In the genomic region with DNA sequence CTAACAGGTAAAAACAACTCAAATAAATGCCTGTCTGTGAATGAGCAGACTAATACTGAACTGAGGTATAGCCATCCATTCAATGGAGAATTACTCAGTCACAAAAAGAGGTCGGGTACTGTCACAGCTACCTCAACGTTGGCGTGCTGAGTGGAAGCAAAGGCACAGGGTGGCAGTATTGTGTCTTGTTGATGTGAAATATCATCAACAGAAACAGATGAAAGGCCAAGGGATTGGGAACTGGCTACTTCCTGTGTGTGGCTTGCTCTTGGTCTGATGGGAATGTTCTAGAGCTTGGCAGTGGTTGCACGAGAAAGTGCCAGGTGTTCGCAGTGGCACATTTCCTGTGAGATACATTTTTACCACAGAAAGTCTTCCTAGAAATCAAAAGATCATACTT, we compare ENCODE assay signal across 8 mouse cellular contexts.
DNase-seq lines count a peak whose midpoint lies in the region.

No protein-coding gene starts in this region.

- peak; percentile 12 for DNase-seq in cerebellum, adult 11-12 months
- no peak for DNase-seq in cerebellum, postnatal 4 days (ENCODE audit: low spot score in 2 of 2)
- peak; percentile 9 for DNase-seq in right cerebral cortex, adult 18-20 months
- no peak for DNase-seq in right cerebral cortex, adult 2 months (ENCODE audit: low spot score in 2 of 2)
- DNase-seq in kidney, postnatal 14 days: peak; percentile 33
- peak; percentile 4 to 10 for DNase-seq in thymus, postnatal 36 days
- DNase-seq in heart, adult 18-20 months: no peak
- no peak for DNase-seq in right cerebral cortex, postnatal 36 days (ENCODE audit: low spot score in 2 of 2)

Comparison
In these comparisons a context has a peak if more than half of its experiments do, and no peak if none do; other contexts are left out.
1. DNase-seq: peak in cerebellum, adult 11-12 months (single experiment), right cerebral cortex, adult 18-20 months (single experiment), kidney, postnatal 14 days (single experiment) and thymus, postnatal 36 days (2 of 2); none in cerebellum, postnatal 4 days (0 of 2), right cerebral cortex, adult 2 months (0 of 2), heart, adult 18-20 months (0 of 2) and right cerebral cortex, postnatal 36 days (0 of 2).